Mouse (Mus musculus): ENCODE results near the gene Gm36864. TPM values are rescaled to one million over a fixed set of nuclear protein-coding genes. Genes with fewer than 3 reads are reported as not detected.

Gene Gm36864
- total and polyA plus RNA-seq, 2 experiments from 2014 or later = not detected

GRCm38 (mm10) chr7:44260410-44260809 is 24.4 kb downstream of the Gm36864 start:
- H3K27ac ChIP-seq (ENCODE audit: low read depth) = no peak overlapping the region
- no peaks in the 10 kb centered on the region for H3K9me3 ChIP-seq (replicated peaks; ENCODE audit: control insufficient read depth, low read length)
- no peaks in the 10 kb centered on the region for H3K4me1 ChIP-seq (ENCODE audit: control insufficient read depth, insufficient read depth)
- 68% methylated on average over 6 of the region's 6 CpGs for whole genome bisulfite sequencing
- no peak overlapping the region for H3K4me2 ChIP-seq (ENCODE audit: low read depth, low read length)
- no peak for ATAC-seq (ENCODE audit: insufficient read depth, low read depth)
- no peaks in the 10 kb centered on the region for H3K36me3 ChIP-seq (replicated peaks; ENCODE audit: control insufficient read depth, insufficient read depth, low read length)
- no peak overlapping the region for H3K4me3 ChIP-seq (ENCODE audit: low read depth, low read length)
- no peak for DNase-seq (ENCODE audit: low spot score)
- H3K9ac ChIP-seq (replicated peaks; ENCODE audit: low read depth, low read length) = no peak overlapping the region
- TF ChIP-seq CTCF (IDR thresholded peaks at IDR 0.05; ENCODE audit: low read depth) (no peak), EP300 (IDR thresholded peaks at IDR 0.05; ENCODE audit: low read depth) (no peak)
- peaks cover 18% of the 10 kb centered on the region for H3K27me3 ChIP-seq (ENCODE audit: control insufficient read depth, insufficient read depth, low read length)

GRCm38 (mm10) chr7:44261147-44261546 is 25.2 kb downstream of the Gm36864 start, which contains the start of gene Gm15517:
Gene Gm15517, plus strand, starts transcription at chr7:44261447.
- no peak within 1 kb of the TSS for H3K4me3 ChIP-seq (ENCODE audit: low read depth, low read length)
- H3K27me3 ChIP-seq (ENCODE audit: control insufficient read depth, insufficient read depth, low read length) = peaks cover 18% of the 10 kb centered on the region
- no peak within 1 kb of the TSS for H3K4me2 ChIP-seq (ENCODE audit: low read depth, low read length)
- no peak within 1 kb of the TSS for H3K9ac ChIP-seq (replicated peaks; ENCODE audit: low read depth, low read length)
- H3K9me3 ChIP-seq (replicated peaks; ENCODE audit: control insufficient read depth, low read length) = no peaks in the 10 kb centered on the region
- no peaks in the 10 kb centered on the region for H3K4me1 ChIP-seq (ENCODE audit: control insufficient read depth, insufficient read depth)
- ATAC-seq (ENCODE audit: insufficient read depth, low read depth) (no peak), DNase-seq (ENCODE audit: low spot score) (no peak)
- no peaks in the 10 kb centered on the region for H3K36me3 ChIP-seq (replicated peaks; ENCODE audit: control insufficient read depth, insufficient read depth, low read length)
- WGBS = 46% methylated on average over 5 of the region's 5 CpGs
- TF ChIP-seq CTCF (IDR thresholded peaks at IDR 0.05; ENCODE audit: low read depth) (no peak), EP300 (IDR thresholded peaks at IDR 0.05; ENCODE audit: low read depth) (no peak)
- no peak within 1 kb of the TSS for H3K27ac ChIP-seq (ENCODE audit: low read depth)

DNA sequence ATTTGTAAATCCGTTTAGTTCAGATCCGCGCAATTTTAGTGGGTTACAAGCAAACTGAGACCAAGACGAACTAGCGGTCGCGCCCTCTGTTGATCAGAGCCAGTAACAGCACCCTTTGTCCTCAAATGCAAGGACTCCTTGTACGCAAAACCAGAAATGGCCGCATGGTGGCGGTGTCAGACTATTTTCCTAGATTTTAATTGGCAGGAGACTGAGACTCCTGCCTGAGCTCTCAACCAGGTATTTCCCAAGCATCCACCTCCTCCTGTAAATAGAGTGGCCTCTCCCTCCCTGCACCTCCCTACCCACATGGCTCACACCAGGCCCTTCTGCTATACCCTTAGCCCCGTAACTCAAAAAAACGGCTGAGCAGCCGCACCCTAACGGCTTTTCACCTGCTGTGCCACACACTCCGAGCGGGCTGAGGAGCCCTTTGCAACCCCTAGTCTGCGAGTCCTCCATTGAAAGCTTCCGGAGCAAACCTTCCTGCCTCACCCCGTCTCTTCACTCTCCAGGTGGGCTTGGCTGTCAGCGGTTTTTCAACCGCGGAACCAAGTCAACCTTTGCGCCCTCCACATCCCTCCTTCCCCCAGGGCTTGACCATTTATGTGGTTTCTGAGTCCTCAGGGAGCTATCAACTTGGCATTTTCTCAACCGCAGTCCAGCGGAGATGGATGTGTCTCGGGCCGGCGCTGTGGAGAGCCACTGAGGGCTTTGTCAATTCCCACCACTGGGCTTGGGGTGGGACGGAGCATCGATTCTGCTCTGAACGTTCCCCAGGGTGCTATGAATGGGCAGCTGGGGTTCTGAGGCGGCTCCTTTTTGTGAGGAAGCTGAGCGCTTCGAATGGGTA is 27.0 kb downstream of the Gm36864 start:
- ATAC-seq (ENCODE audit: insufficient read depth, low read depth) = peak; percentile 71; the same call in 1 of the 2 replicates
- H3K36me3 ChIP-seq (replicated peaks; ENCODE audit: control insufficient read depth, insufficient read depth, low read length) = no peaks in the 10 kb centered on the region
- H3K4me1 ChIP-seq (ENCODE audit: control insufficient read depth, insufficient read depth) = no peaks in the 10 kb centered on the region
- no peak for TF ChIP-seq EP300 (IDR thresholded peaks at IDR 0.05; ENCODE audit: low read depth)
- TF ChIP-seq CTCF (IDR thresholded peaks at IDR 0.05; ENCODE audit: low read depth) = peak; percentile 98
- DNase-seq (ENCODE audit: low spot score) = peak; percentile 84
- H3K9ac ChIP-seq (replicated peaks; ENCODE audit: low read depth, low read length) = no peak overlapping the region
- H3K27ac ChIP-seq (ENCODE audit: low read depth) = no peak overlapping the region
- H3K9me3 ChIP-seq (replicated peaks; ENCODE audit: control insufficient read depth, low read length) = no peaks in the 10 kb centered on the region
- H3K4me3 ChIP-seq (ENCODE audit: low read depth, low read length) = no peak overlapping the region
- WGBS = 5% methylated on average over 34 of the region's 34 CpGs
- H3K27me3 ChIP-seq (ENCODE audit: control insufficient read depth, insufficient read depth, low read length) = peaks cover 21% of the 10 kb centered on the region
- no peak overlapping the region for H3K4me2 ChIP-seq (ENCODE audit: low read depth, low read length)

DNA sequence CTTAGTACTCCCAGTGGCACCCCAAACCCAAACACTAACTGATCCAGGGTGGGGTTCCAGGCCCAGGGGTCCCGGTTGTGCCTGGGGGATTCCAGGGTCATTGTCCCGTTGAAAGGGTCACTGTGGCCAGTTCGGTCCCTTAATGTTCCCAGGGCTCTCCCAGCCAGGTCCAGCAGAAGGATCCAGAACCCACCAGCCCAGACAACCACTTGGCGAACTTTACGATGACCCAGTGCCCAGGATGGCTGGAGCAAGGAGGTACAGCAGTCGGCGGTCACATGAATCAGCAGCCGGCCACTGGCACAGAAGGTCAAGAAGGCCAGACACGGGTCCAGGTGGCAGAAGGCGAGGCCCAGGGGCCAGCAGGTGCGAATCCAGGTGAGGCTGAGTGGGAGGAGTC is 32.1 kb downstream of the Gm36864 start:
- peaks cover 12% of the 10 kb centered on the region; the same call in 1 of the 2 replicates for H3K27me3 ChIP-seq (ENCODE audit: control insufficient read depth, insufficient read depth, low read length)
- 71% methylated on average over 11 of the region's 11 CpGs for WGBS

DNA sequence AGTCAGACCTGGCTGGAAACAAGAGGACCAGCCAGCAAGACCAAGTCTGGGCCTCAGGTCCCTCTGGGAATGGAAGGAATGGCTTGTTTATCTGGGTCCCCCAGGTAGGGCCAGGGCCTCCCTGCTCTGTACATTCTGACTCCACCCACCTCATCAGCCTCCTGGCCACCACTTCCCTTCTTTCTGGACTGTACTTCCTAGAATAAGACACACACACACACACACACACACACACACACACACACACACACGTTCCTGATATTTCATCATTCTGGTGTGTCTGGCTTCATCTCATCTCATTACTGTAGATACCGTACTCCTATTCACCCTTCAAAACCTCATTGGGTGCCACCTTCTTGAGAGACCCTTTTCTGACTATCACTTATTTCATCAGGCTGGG is 33.4 kb downstream of the Gm36864 start:
- DNase-seq (ENCODE audit: low spot score) (no peak), ATAC-seq (ENCODE audit: insufficient read depth, low read depth) (no peak)
- Histone ChIP-seq H3K36me3 (replicated peaks; ENCODE audit: control insufficient read depth, insufficient read depth, low read length) (no peaks in the 10 kb centered on the region), H3K4me1 (ENCODE audit: control insufficient read depth, insufficient read depth) (no peaks in the 10 kb centered on the region), H3K4me3 (ENCODE audit: low read depth, low read length) (no peak overlapping the region), H3K9me3 (replicated peaks; ENCODE audit: control insufficient read depth, low read length) (no peaks in the 10 kb centered on the region), H3K4me2 (ENCODE audit: low read depth, low read length) (no peak overlapping the region), H3K27ac (ENCODE audit: low read depth) (no peak overlapping the region), H3K27me3 (ENCODE audit: control insufficient read depth, insufficient read depth, low read length) (peaks cover 15% of the 10 kb centered on the region; the same call in 1 of the 2 replicates), H3K9ac (replicated peaks; ENCODE audit: low read depth, low read length) (no peak overlapping the region)
- TF ChIP-seq EP300 (IDR thresholded peaks at IDR 0.05; ENCODE audit: low read depth) (no peak), CTCF (IDR thresholded peaks at IDR 0.05; ENCODE audit: low read depth) (no peak)
- 78% methylated on average over 2 of the region's 2 CpGs for WGBS

More for the DNA sequence above, 32.1 kb downstream of the Gm36864 start:
- ATAC-seq (ENCODE audit: insufficient read depth, low read depth) = no peak
- no peak for DNase-seq (ENCODE audit: low spot score)
- Histone ChIP-seq H3K4me1 (ENCODE audit: control insufficient read depth, insufficient read depth) (no peaks in the 10 kb centered on the region), H3K4me2 (ENCODE audit: low read depth, low read length) (no peak overlapping the region), H3K9me3 (replicated peaks; ENCODE audit: control insufficient read depth, low read length) (no peaks in the 10 kb centered on the region), H3K9ac (replicated peaks; ENCODE audit: low read depth, low read length) (no peak overlapping the region), H3K4me3 (ENCODE audit: low read depth, low read length) (no peak overlapping the region), H3K27ac (ENCODE audit: low read depth) (no peak overlapping the region), H3K36me3 (replicated peaks; ENCODE audit: control insufficient read depth, insufficient read depth, low read length) (no peaks in the 10 kb centered on the region)
- no peak for TF ChIP-seq EP300 (IDR thresholded peaks at IDR 0.05; ENCODE audit: low read depth)

All from heart, postnatal 0 days (tissue).